Mouse (Mus musculus) megakaryocyte, embryonic 14.5 days (primary cell): ENCODE results near the gene Slc3a2.

Experiments used
- FLI1 ChIP-seq: IDR thresholded peaks from 2 replicates; pipeline ENCODE4 v1.6.1; 2012; ENCODE audit warnings: low read length, inconsistent platforms, mixed read lengths
- GATA1 ChIP-seq: IDR thresholded peaks from 3 replicates; pipeline ENCODE4 v1.6.1; 2012; ENCODE audit warnings: mixed read lengths, low read length, inconsistent platforms, borderline replicate concordance

DNA sequence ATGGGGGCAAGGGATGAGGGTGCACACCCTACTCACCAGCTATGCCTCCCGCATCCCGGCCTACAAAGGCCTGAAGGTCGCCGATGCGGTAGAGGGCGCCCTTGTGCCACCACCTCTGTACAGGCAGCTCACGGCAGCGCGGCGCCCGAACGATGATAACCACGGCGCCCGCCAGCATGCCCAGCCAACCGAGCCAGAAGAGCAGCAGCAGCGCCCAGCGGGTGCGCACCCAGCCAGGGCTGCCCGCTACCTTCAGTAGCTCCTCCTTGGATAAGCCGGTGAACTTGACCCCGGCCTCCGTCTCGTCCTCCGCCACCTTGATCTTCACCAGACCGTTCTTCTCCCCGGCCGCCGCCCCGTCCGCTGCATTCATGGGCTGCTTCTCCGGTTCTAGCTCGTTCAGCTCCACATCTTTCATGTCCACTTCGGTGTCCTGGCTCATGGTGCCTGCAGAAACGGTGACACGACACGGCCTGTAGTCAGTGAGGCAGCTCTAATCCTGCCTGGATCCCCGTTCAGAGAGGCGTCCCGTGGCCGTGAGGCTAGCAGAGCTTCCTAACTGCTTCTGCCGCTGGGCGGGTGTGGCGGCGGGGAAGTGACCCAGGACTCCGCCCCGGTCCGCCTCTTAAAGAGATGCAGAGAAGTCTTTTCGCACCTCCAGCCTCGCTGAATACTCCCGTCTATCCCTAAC, 9.7 kb downstream of the Slc3a2 start:
- no peak for TF ChIP-seq GATA1
- TF ChIP-seq FLI1 = no peak
